Mouse (Mus musculus) mouse trophoblast stem cell (cell line): ENCODE results near the gene Brd3os.

ENCODE experiments used
- in situ Hi-C, 2 experiments: fragments of 300-500 bp; cut with MseI, MboI; formaldehyde crosslinking; loops; 2 replicates in 1 of 2; 3 replicates in 1 of 2; pipeline ENCODE4 v1.15.1; 2025

Gene Brd3os

DNA sequence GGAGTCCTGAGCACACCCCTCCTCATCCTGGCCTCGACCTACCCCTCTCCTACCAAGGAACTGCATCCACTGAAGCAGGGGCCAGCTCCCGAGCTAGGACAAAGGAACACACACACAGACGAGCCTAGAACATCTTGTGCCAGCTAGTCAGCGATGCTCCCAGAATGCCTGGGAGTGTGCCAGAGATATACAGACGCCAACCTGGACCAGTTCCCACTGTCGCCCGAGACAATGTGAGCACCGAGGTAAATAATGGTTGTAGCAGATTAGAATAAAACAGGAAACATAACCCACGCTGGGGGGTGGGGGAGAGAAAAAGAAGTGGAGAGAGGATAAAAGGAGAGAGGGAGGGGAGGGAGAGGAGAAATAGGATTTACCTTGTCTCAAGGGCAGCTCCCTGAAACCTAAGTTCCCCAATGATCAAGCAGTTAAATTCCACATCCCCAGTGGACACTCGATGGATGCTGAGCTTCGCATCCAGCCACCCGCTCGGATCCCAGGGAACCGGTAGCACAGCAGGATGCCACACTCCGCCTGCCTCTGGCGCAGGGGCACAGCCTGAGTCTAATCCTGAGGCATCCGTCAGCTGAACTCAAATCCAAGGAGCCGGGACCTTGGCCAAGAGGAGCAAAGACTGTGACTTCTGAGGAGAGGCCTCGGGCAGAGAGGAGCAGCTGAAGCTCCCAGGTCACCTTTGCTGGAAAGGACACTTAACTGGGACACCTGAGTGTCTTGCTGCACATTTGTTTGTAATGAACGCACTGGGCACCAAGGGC is 20.6 kb upstream of the Brd3os start:
- in situ Hi-C loops, result no loop called here

GRCm38 (mm10) chr2:27423596-27423995 is 18.5 kb upstream of the Brd3os start:
- in situ Hi-C loops, result no loop called here

DNA sequence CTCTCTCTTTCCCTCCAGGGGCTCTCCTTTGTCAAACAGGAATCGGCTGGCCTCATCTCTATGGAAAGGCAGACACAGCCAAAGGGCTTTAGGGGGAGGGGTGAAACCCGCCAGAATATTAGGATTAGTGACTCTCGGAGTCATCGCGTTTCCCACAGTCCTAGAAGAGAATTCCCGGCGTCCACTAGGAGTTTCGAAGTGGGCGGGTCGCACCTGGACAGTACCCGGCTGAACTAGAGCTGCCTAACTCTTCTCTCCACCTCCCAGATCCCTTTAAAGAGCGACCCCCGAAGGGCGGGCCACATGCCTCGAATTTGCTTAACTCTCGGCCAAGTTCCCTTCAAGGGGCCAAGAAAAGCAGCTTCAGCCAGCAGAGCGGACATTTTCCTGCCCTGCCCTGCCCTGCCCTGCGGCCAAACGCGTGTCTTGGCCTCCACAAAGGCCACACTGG is 16.9 kb upstream of the Brd3os start:
- in situ Hi-C loops, result loop anchor here (5.0 kb wide), 1 partner anchor 143 kb away; no protein-coding TSS in a partner anchor

DNA sequence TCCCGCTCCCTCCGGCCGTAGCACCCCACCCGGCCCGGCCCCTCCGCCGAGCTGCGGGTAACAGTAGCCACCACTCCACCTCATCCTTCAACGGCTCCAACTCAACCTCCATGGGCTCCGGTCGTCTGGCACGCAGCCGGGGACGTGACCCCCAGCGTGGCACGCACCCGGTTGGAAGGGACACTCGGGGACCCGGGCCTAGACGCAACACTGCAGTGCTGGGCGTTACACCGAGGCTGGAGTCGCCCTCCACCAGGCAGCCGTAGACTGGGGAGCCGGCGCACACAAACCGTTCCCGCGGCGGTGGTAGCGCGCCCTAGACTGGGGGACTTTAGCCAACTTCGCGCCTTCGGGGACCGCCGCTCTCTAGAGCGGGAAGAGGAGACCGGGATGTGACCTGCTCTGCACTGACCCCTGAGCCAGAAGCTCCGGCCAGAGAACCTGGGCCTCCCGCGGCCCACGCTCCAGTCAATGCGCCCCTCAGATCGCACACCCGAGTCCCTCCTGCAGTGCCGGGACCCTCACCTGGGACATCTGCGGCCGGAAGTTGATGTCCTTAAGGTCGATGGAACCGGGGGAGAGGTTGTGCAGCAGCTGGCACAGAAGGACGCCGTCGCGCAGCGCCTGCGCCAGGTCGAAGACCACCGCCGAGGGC is 16.2 kb upstream of the Brd3os start:
- in situ Hi-C loops, result loop anchor here (5.0 kb wide), 1 partner anchor 144 kb away; no protein-coding TSS in a partner anchor

DNA sequence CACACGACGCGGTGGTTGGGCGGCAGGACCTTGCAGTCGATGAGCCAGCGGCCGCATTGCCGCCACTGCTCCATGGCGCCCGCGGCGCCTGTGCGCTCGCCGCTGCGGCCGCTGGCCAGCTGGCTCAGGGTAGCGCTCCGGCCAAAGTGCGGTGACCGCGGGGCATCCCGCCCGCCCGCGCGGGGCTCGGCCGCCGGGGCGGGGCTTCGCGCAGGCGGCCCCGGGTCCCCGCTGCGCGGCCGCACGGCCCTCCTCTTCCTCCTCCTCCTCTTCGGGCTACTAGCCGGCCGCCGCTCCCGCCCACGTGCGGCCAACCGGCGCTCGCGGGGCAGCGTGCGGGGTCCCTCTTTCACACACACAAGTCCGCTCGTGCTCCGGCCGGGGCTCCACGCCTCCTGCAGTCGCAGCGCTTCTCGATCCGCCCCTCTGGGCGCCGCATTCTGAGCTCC is 15.7 kb upstream of the Brd3os start:
- in situ Hi-C loops, result loop anchor here (5.0 kb wide), 1 partner anchor 144 kb away; no protein-coding TSS in a partner anchor

DNA sequence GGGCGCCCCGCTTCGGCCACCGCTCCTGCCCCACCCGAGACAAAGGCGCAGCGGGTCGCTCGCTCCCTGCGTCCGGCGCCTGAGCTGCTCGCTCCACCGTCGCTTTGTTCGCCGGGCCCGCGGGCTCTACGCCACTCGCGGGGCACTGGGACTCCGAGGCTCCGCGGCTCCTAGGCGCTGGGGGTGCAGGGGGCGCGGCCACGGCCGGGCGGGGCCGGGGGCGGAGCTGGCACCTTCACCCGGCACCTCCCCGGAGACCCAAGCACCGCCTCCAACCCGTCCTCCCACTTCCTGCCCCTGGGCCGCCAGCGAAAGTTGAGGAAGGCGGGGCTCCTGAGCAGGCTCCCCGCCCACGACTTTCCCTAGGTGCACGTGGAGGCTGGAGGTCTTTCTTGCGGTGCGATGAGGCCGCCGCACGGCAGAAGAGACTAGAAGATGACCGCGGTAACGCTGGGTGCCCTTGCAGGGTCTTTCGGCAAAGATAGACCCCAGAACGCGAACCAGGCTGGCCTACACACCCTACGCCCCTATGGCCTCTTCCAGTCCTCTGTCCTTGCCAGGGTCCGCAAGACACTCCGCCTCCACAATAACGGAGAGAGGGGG is 15.2 kb upstream of the Brd3os start, which contains the start of gene Vav2:
Gene Vav2, minus strand, starts transcription at position 179 of the 603 bp plus-strand sequence.
- in situ Hi-C loops, result loop anchor here (5.0 kb wide), 1 partner anchor 145 kb away; no protein-coding TSS in a partner anchor

GRCm38 (mm10) chr2:27428071-27428470 is 14.1 kb upstream of the Brd3os start:
- in situ Hi-C loops, result loop anchor here (5.0 kb wide), 1 partner anchor 146 kb away; no protein-coding TSS in a partner anchor

DNA sequence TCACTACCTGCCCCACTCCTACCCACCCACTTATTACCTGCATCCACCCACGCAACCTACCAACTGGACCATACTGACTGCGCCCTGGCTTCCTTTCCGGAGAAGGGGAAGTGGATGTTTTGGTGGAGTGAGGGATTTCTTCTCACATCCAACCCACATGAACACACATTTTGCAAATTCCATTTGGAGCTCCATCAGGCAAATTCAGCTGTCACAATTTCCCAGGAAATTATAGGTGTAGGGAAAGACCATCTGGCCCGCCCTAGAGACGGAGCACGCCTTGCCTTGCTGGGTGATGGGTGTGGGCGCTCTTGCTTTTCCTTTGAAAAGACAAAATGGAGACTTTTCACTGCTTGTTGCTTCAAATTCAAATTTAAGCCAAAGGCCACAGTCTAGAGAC is 11.5 kb upstream of the Brd3os start:
- in situ Hi-C loops, result no loop called here

DNA sequence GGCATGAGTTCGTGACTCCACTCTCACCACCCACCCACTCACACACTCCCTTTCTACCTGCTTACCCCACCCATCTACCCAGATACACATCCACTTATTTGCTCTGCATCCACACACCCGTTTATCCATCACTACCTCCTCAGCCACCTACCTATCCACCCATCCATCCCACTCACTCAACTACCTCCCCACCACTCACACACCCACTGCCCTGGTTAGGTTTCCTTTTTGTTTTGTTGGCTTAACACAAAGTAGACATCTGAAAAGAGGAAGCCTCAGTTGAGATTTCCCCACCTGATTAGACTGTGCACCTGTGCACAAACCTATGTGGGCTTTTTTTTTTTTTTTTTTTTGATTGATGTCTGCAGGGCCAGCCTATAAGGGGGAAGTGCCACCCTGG is 9.5 kb upstream of the Brd3os start:
- in situ Hi-C loops, result no loop called here

DNA sequence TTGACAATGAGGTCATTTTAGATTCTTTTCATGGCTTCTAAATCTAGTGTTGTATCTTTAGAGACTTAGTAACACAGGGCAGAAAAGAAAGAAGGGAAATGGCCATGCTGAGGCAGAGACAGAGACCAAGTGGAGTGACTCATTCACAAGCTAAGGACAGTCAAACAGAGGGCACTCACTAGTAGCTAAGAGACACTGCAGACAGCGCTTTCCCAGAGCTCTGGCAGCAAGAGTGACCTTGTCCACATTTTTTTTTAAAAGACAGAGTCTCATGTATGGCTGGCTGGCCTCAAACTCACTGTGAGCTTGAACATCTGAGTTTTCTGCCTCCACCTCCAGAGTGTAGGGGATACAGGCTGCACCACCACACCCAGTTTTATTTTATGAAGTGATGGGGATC is 4.2 kb upstream of the Brd3os start:
- in situ Hi-C loops, result no loop called here

DNA sequence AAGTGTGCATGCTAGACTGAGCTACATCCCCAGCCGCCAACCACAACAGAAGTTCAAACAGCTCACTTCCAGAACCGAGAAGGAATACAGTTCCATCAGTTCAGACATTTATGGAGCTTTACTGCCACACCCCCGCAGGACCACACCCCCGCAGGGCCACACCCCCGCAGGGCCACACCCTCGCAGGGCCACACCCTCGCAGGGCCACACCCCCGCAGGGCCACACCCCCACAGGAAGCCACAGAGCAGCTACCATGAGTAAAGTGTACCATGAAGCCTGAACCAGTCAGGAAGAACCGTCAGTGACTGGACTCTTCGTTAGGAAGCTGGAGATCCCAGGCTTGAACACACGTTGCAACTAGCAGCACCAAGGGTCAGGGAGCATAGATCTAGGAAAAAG is 3.8 kb upstream of the Brd3os start:
- in situ Hi-C loops, result no loop called here

- in situ Hi-C loops, result no loop called here
Observed at GRCm38 (mm10) chr2:27442708-27443449, 755 bp downstream of the Brd3os start.

DNA sequence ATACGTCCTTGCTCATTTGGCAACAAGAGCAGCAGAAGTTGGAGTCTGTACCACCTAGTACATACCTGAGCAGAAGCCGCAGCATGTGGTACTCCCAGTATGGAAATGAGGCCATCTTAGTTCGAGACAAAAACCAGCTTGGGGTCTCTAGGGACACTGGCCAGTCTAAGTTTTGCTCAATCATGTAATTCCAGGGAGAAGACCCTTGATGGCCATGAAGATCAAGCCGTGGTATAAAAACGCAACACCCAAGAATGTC is 1.3 kb downstream of the Brd3os start:
- in situ Hi-C loops, result no loop called here

GRCm38 (mm10) chr2:27445910-27446309 is 3.8 kb downstream of the Brd3os start:
- in situ Hi-C loops, result no loop called here

DNA sequence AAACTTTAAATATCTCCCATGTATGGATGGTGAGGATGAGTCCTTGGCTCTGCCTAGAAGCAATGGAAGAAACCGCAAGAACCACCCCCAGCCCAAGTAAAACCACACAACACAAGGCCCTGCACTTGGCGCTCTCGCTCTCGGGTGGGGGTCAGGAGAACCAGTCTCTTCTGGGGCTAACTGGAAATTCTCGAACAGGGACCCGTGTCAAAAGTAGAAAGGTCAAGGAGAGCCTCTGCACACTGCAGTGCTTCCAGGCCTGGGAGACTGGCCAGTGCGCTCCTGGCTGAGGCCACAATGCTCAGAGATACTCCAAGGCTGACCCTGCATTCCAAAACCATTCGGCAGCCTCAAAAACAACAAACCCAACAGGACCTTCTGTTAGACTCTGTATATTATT is 4.7 kb downstream of the Brd3os start:
- in situ Hi-C loops, result no loop called here

DNA sequence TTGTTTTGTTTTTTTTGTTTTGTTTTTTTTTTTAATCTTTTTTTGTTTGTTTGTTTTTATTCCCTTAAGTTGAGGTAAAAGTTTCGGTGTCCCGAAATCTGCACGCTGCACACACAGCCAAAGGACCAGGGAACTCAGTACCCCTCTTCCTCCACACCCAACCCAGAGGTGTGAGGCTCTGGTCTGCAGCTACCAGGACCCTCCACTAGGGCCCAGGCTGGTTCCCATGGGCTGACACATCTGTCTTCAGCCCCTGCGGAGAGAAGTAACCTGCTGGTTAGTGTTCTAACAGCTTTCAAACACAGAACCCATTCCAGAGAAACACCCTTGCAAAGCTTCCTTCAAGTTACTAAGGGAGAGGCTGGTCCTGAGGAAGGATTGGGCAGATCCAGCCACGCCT is 5.7 kb downstream of the Brd3os start:
- in situ Hi-C loops, result no loop called here

- in situ Hi-C loops, result no loop called here
Observed at GRCm38 (mm10) chr2:27450226-27450625, 8.1 kb downstream of the Brd3os start.

DNA sequence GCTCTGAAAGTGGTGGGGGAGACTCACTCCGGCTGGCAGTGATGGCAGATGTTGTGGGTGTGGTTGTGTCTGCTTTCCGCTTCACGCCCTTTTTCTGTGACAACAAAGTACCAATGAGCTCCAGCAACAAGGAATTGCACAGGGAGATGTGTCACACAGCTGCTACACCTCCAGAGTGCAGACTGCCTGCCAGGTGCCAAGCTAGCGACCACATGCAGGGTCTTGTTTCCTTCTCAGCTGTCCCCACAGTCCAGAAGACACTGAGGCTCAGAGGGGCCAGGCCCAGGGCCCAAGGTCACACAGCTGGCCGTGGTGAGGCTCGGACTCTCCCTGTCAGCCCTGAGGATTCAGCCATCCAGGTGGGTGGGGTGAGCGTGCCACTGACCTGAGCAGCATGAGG is 17.6 kb downstream of the Brd3os start:
- in situ Hi-C loops, result no loop called here

DNA sequence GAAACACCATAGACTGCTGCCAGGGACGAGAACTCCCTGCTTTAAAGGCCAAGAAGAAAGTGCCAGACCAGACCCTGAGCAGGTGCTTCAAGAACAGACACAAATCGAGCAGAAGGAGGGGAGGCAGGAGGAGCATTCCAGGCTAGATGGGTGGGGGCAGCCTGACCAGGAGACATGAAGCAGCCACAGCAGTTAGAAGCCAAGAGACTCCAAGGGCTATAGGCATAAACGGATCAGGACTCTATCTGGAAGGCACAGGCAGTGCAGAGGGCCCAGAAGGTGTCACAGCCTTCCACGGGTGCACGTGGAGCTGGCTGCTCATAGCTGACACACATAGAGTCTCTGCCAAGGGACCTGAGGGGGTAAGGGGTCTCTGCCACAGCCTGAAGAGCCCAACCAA is 18.0 kb downstream of the Brd3os start:
- in situ Hi-C loops, result no loop called here

DNA sequence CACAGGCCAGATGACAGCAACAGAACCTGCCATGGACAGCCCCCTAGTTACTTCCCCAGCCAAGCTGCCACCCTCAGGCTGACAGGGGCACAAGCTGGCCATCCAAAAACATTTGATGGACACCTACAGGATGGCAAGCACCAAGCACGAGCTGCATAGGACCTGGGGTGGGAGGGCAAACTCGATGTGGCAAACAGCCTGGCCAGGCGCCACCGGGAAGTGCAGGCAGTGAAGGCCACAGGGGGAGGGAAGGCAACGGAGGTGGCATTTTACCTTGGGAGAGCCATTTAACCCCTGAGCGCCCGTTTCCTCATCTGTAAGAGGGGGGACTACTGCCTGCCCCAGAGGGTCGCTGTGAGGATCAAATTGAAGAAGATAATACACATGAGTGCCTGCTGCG is 18.5 kb downstream of the Brd3os start:
- in situ Hi-C loops, result no loop called here

GRCm38 (mm10) chr2:27461881-27462660 is 19.9 kb downstream of the Brd3os start:
- in situ Hi-C loops, result no loop called here
